Mouse (Mus musculus) small intestine, adult 2 months (tissue): ENCODE measurements around the gene Txnl4b.
A peak's percentile ranks its signal among the peaks of the same experiment; 100 is the strongest.

ENCODE experiments used
- CTCF ChIP-seq: fragments of 200-500 bp; IDR thresholded peaks from 2 replicates; pipeline ENCODE4 v1.5.1; 2012; ENCODE audit warnings: low read depth, mild to moderate bottlenecking, control low read depth, inconsistent platforms, low read length, moderate library complexity, mixed read lengths; ENCODE audit not compliant: insufficient replicate concordance, insufficient read length; ENCODE audit errors: extremely low read depth
- POLR2A ChIP-seq: fragments of 200-500 bp; IDR thresholded peaks from 2 replicates; pipeline ENCODE4 v1.6.1; 2012; ENCODE audit warnings: low read depth, mild to moderate bottlenecking, control low read depth, inconsistent platforms, low read length, moderate library complexity

DNA sequence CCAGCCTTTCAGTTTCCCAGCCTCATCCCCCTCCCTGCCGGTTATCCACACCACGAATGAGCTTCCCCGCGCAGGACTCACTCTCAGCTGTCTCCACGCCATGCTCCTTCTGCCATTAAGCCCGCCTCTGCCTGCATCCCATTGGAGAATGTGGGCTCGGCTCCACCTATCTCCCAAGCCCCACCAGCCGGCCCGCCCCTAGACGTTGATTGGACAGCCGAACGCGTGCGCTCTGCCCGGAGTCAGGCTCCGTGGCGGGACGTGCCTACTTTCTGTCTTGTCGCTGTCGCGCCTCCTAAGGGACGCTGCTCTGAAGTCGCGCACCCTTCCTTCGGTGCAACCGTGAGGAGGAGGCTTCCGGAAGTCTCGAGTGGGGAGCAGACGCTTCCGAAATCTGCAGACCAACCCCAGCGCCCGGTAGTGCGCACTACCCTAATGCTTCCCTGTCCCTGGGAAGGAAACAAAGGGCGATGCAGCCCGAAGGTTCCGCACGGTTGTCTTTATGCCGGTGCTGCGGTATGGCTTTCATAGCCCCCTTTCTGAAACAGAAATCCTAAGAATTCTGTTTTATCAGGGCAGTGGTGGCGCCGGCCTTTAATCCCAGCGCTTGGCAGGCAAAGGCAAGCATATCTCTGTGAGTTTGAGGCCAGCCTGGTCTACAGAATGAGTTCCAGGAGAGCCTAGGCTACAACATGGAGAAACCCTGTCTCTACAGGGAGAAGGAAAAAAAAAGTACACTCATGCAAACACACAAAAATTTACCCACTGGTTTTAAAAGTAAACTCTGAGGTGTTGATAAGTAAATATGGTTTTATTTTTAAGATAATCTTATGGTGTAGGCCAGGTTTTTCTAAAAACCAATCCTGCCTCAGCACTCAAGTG, 42.8 kb downstream of the Txnl4b start, which contains the start of gene Dhodh:
- TF ChIP-seq CTCF (no peak), POLR2A (peak; percentile 79)
